Mouse (Mus musculus) G1E (cell line): ENCODE measurements around the gene Zw10. TPM values are rescaled to one million over a fixed set of nuclear protein-coding genes. Genes with fewer than 3 reads are reported as not detected.

Experiments used
- ATAC-seq: 2 replicates; pipeline ENCODE4 v1.8.0; 2016; ENCODE audit warnings: mild to moderate bottlenecking; ENCODE audit not compliant: insufficient number of reproducible peaks, poor library complexity, low FRiP score, severe bottlenecking; ENCODE audit errors: extremely low read depth
- DNase-seq: peaks from one replicate; pipeline ENCODE4 v3.0.0; 2012; ENCODE audit warnings: low spot score
- H3K27me3 ChIP-seq: 2 replicates; pipeline ENCODE4 v1.6.1; 2012; ENCODE audit warnings: mild to moderate bottlenecking, low read length, inconsistent platforms; ENCODE audit not compliant: insufficient read depth
- H3K36me3 ChIP-seq: replicated peaks from 2 replicates; pipeline ENCODE3; 2012; ENCODE audit warnings: mild to moderate bottlenecking, inconsistent platforms
- H3K4me1 ChIP-seq: 2 replicates; pipeline ENCODE4 v1.6.1; 2012; ENCODE audit warnings: low read depth, low read length, inconsistent platforms, mixed read lengths; ENCODE audit not compliant: insufficient read depth
- H3K4me3 ChIP-seq: 2 replicates; pipeline ENCODE4 v1.5.1; 2012; ENCODE audit warnings: low read depth, mild to moderate bottlenecking, inconsistent platforms, low read length, moderate library complexity, mixed read lengths
- H3K9me3 ChIP-seq: replicated peaks from 2 replicates; pipeline ENCODE4 v1.6.1; 2012; ENCODE audit warnings: inconsistent platforms
- CTCF ChIP-seq: IDR thresholded peaks from 2 replicates; pipeline ENCODE4 v1.5.1; 2012; ENCODE audit warnings: low read depth, low read length, inconsistent platforms, mixed read lengths
- GATA1 ChIP-seq: IDR thresholded peaks from 2 replicates; pipeline ENCODE4 v1.6.1; 2012; ENCODE audit warnings: borderline replicate concordance, low read length, inconsistent platforms, mixed read lengths
- GATA2 ChIP-seq: IDR thresholded peaks from 2 replicates; pipeline ENCODE4 v1.6.1; 2012; ENCODE audit warnings: low read depth, low read length, inconsistent platforms, borderline replicate concordance
- POLR2AphosphoS5 ChIP-seq: IDR thresholded peaks from 2 replicates; pipeline ENCODE4 v1.6.1; 2012; ENCODE audit warnings: low read depth, low read length, inconsistent platforms; ENCODE audit not compliant: insufficient replicate concordance
- TAL1 ChIP-seq: conservative IDR thresholded peaks from 2 replicates; pipeline ENCODE4 v1.6.1; 2012; ENCODE audit warnings: low read depth, low read length, inconsistent platforms, mixed read lengths
- polyA plus RNA-seq: library from polyadenylated mRNA; stranded (reverse); fragments of >175 nt; gene quantifications from 2 replicates; pipeline ENCODE4 v1.2.3, GENCODE M21; 2012
- total RNA-seq, 2 experiments: library from RNA; stranded (forward) in 1 of 2; stranded (reverse) in 1 of 2; fragments of 200-1000 nt in 1 of 2; fragments of >200 nt in 1 of 2; fragmentation: Nextera tagmentation in 1 of 2; gene quantifications; 2 replicates each; pipeline ENCODE4 v1.2.3; 2014 to 2017

Gene Zw10
- total and polyA plus RNA-seq, 3 experiments: 6.6 to 53.1 (median 46.4) TPM

GRCm38 (mm10) chr9:49119759-49120158 lies 64.3 kb downstream of the Zw10 start:
- no peaks in the 10 kb centered on the region for H3K27me3 ChIP-seq
- TF ChIP-seq GATA1: no peak
- no peak for TF ChIP-seq POLR2AphosphoS5
- TF ChIP-seq GATA2: no peak
- TF ChIP-seq TAL1: no peak
- TF ChIP-seq CTCF: no peak
- ATAC-seq (no peak), DNase-seq (no peak)
- no peaks in the 10 kb centered on the region for H3K4me1 ChIP-seq
- H3K4me3 ChIP-seq: no peak overlapping the region
- no peaks in the 10 kb centered on the region for H3K36me3 ChIP-seq
- H3K9me3 ChIP-seq: no peaks in the 10 kb centered on the region

DNA sequence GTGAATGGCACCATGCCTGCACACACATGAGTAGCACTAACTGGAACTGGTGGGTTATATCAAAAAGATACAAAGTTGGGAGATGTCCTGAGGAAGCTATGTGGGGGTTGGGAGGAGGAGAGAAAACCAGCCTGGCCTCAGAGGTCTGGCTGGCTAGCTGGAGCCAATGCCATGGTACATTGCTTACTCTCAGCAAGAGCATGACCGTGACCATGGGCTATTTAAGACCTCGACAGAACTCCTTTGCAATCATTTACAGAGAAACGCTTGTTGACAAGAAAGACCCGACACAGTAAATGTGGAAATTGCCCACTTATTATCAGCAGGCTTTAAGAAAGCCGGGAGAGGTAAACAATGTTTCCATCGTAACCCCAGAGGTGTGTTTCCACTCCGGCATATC lies 70.3 kb downstream of the Zw10 start:
- no peaks in the 10 kb centered on the region for H3K36me3 ChIP-seq
- TF ChIP-seq GATA1: no peak
- no peak for TF ChIP-seq GATA2
- no peak for TF ChIP-seq CTCF
- no peak for TF ChIP-seq POLR2AphosphoS5
- TF ChIP-seq TAL1: no peak
- DNase-seq (no peak), ATAC-seq (no peak)
- no peaks in the 10 kb centered on the region for H3K4me1 ChIP-seq
- H3K4me3 ChIP-seq: no peak overlapping the region
- peaks cover 5% of the 10 kb centered on the region for H3K27me3 ChIP-seq
- no peaks in the 10 kb centered on the region for H3K9me3 ChIP-seq

Other genes starting within 250 kb of the Zw10 start
- 35.0 and 45.5 TPM in 2 replicates for gene Zbtb16, start 219.4 kb upstream of the Zw10 start, total RNA-seq (2014; fragmentation: Nextera tagmentation)
- gene Zbtb16, start 219.4 kb upstream of the Zw10 start, total RNA-seq (2017): 9.7 and 10.6 TPM in 2 replicates
- 18.4 and 20.0 TPM in 2 replicates for gene Zbtb16, start 219.4 kb upstream of the Zw10 start, polyA plus RNA-seq
- gene Htr3a, start 144.5 kb upstream of the Zw10 start, total RNA-seq (2014; fragmentation: Nextera tagmentation): not detected in 2 replicates
- 0.06 TPM in 1 of 2 replicates, not detected in the other for gene Htr3a, start 144.5 kb upstream of the Zw10 start, total RNA-seq (2017)
- gene Htr3a, start 144.5 kb upstream of the Zw10 start, polyA plus RNA-seq: not detected in 2 replicates
- gene Htr3b, start 90.6 kb upstream of the Zw10 start, total RNA-seq (2014; fragmentation: Nextera tagmentation): not detected in 2 replicates
- 0.06 TPM in 1 of 2 replicates, not detected in the other for gene Htr3b, start 90.6 kb upstream of the Zw10 start, total RNA-seq (2017)
- gene Htr3b, start 90.6 kb upstream of the Zw10 start, polyA plus RNA-seq: not detected in 2 replicates
- gene Usp28, start 70.2 kb upstream of the Zw10 start, total RNA-seq (2014; fragmentation: Nextera tagmentation): 28.7 and 33.3 TPM in 2 replicates
- gene Usp28, start 70.2 kb upstream of the Zw10 start, total RNA-seq (2017): 12.2 and 12.3 TPM in 2 replicates
- 10.1 and 10.7 TPM in 2 replicates for gene Usp28, start 70.2 kb upstream of the Zw10 start, polyA plus RNA-seq
- not detected in 2 replicates for gene Tmprss5, start 25.6 kb downstream of the Zw10 start, total RNA-seq (2014; fragmentation: Nextera tagmentation)
- 0.22 and 0.23 TPM in 2 replicates for gene Tmprss5, start 25.6 kb downstream of the Zw10 start, total RNA-seq (2017)
- not detected in 2 replicates for gene Tmprss5, start 25.6 kb downstream of the Zw10 start, polyA plus RNA-seq
- not detected in 2 replicates for gene Gm4894, start 194.9 kb downstream of the Zw10 start, total RNA-seq (2014; fragmentation: Nextera tagmentation)
- gene Gm4894, start 194.9 kb downstream of the Zw10 start, total RNA-seq (2017): 0.11 and 0.23 TPM in 2 replicates
- gene Gm4894, start 194.9 kb downstream of the Zw10 start, polyA plus RNA-seq: not detected in 2 replicates